Mouse (Mus musculus) CH12.LX (cell line): ENCODE data around the gene Fgfr2.

Experiments used
- CHD2 ChIP-seq: IDR thresholded peaks from 2 replicates; pipeline ENCODE4 v1.6.1; 2011; ENCODE audit warnings: low read length, improper control_type of control experiment
- CTCF ChIP-seq, 2 experiments: IDR thresholded peaks in 1 of 2; conservative IDR thresholded peaks in 1 of 2; 2 replicates each; pipeline ENCODE4 v1.5.1; 2011 to 2012; ENCODE audit warnings: low read depth in 2 of 2, low read length in 2 of 2, improper control_type of control experiment in 1 of 2, inconsistent platforms in 1 of 2, mild to moderate bottlenecking in 1 of 2, moderate library complexity in 1 of 2
- EP300 ChIP-seq: IDR thresholded peaks from 2 replicates; pipeline ENCODE4 v1.6.1; 2011; ENCODE audit warnings: low read length, improper control_type of control experiment
- JUN ChIP-seq: IDR thresholded peaks from 2 replicates; pipeline ENCODE4 v1.6.1; 2011; ENCODE audit warnings: low read depth, mild to moderate bottlenecking, low read length, improper control_type of control experiment, moderate library complexity; ENCODE audit not compliant: insufficient read depth
- MAFK ChIP-seq: IDR thresholded peaks from 2 replicates; pipeline ENCODE4 v1.6.1; 2011; ENCODE audit warnings: low read length, improper control_type of control experiment; ENCODE audit not compliant: insufficient replicate concordance
- MYC ChIP-seq: IDR thresholded peaks from 2 replicates; pipeline ENCODE4 v1.6.1; 2011; ENCODE audit warnings: low read depth, mild to moderate bottlenecking, improper control_type of control experiment, low read length
- NELFE ChIP-seq: IDR thresholded peaks from 2 replicates; pipeline ENCODE4 v1.6.1; 2011; ENCODE audit warnings: low read depth, low read length, improper control_type of control experiment
- POLR2A ChIP-seq: IDR thresholded peaks from 2 replicates; pipeline ENCODE4 v1.6.1; 2011; ENCODE audit warnings: low read depth, mild to moderate bottlenecking, improper control_type of control experiment, low read length
- RAD21 ChIP-seq: IDR thresholded peaks from 2 replicates; pipeline ENCODE4 v1.6.1; 2011; ENCODE audit warnings: low read depth, mild to moderate bottlenecking, low read length, improper control_type of control experiment, moderate library complexity
- TCF12 ChIP-seq: IDR thresholded peaks from 2 replicates; pipeline ENCODE4 v1.6.1; 2014; ENCODE audit warnings: low read depth, mild to moderate bottlenecking, inconsistent platforms, low read length, improper control_type of control experiment
- USF2 ChIP-seq: conservative IDR thresholded peaks from 2 replicates; pipeline ENCODE4 v1.6.1; 2011; ENCODE audit warnings: low read depth, low read length, improper control_type of control experiment

GRCm38 (mm10) chr7:130233777-130234176, 2889.4 kb downstream of the Fgfr2 start:
- no peak for TF ChIP-seq CTCF (conservative IDR thresholded peaks at IDR 0.05 in 1 of 2, IDR thresholded peaks at IDR 0.05 in 1 of 2; ENCODE audit: low read depth in 2 of 2, low read length in 2 of 2)
- no peak for TF ChIP-seq EP300
- TF ChIP-seq POLR2A: no peak
- no peak for TF ChIP-seq NELFE
- TF ChIP-seq USF2: no peak
- no peak for TF ChIP-seq JUN
- TF ChIP-seq MAFK: no peak
- TF ChIP-seq MYC: no peak
- no peak for TF ChIP-seq TCF12
- no peak for TF ChIP-seq RAD21
- no peak for TF ChIP-seq CHD2
